Mouse (Mus musculus): ENCODE measurements around the gene 4930579F01Rik. TPM values are rescaled to one million over a fixed set of nuclear protein-coding genes. Genes with fewer than 3 reads are reported as not detected.

4930579F01Rik gene
- total RNA-seq (2021) = not detected
- long read RNA-seq, experiment 1 = 0 reads
- long read RNA-seq, experiment 2 = 0 reads

DNA sequence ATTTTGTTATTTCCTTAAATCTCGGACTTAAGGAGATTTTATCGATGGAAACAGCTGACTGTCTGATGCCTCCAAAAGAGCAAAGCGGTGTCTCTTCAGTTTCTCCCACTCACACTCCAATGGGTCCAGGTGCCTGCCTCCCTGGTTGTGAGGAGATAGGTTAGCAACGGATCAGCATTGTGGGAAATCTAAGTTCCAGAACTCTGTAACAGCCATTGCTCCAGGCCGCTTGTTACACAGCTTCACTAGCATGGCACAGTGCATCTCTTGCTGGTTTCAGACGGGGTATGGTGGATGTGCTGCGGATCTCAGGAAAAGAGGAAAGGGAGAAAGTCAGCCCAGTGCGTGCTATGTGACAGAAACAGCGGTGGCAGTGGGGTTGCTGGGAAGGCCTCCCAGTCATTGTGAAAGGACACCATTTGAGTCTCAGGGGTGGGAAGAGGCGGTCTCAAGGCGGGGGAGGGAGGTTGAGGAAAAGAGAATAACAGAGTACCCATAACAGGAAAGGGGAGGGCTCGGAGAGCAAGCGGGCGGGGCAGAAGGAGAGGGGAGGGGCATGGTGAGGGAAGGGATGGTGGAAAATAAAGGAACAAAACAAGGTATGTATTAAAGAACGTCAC, at the start of gene 4930579F01Rik:
Gene 4930579F01Rik, minus strand, starts transcription at position 143 of the 620 bp plus-strand sequence.
- no peak for DNase-seq (ENCODE audit: low spot score in 2 of 2)

GRCm38 (mm10) chr3:138242933-138243332, 49.3 kb upstream of the 4930579F01Rik start:
- no peak for DNase-seq (ENCODE audit: low spot score in 2 of 2)

GRCm38 (mm10) chr3:138242021-138242726, 48.5 kb upstream of the 4930579F01Rik start:
- DNase-seq (ENCODE audit: low spot score in 2 of 2) = no peak

DNA sequence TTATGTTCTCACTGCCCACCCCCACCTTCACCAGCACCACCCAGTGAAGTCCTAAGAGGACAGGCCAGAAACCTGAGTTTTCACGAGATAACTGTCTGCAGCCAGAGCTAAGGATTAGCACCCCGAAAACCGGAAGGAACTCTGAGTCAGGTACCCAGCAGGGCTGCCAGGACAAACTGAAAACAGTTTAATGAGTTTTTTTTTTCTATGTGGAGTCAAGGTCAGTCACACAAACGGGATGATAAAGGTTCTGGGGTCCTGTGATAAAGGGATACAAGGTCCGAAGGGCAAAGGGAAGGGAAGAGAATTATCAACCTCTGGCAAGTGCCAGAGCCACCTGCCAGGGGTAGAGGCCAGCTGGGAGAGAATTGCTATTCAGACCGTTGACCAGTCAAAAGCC, 47.7 kb upstream of the 4930579F01Rik start:
- DNase-seq (ENCODE audit: low spot score in 2 of 2) = no peak

DNA sequence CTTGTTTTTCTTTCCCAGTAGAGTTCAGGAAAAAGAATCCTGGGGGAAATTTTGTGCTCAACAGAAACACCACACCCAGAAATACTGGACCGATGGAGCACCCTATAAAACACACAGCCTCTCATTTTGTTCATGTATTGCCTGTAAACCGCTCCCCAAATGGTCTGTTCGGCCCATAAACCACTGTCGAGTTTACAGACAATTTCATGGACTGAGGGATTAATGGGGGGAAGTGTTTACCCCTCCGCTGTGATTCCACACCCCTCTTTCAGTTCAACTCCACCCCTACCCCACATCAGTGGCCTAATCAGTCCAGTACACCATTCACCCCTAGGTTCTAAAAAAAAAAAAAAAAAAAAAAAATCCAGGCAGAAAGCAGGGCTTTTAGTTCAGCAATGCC, 47.3 kb upstream of the 4930579F01Rik start:
- no peak for DNase-seq (ENCODE audit: low spot score in 2 of 2)

DNA sequence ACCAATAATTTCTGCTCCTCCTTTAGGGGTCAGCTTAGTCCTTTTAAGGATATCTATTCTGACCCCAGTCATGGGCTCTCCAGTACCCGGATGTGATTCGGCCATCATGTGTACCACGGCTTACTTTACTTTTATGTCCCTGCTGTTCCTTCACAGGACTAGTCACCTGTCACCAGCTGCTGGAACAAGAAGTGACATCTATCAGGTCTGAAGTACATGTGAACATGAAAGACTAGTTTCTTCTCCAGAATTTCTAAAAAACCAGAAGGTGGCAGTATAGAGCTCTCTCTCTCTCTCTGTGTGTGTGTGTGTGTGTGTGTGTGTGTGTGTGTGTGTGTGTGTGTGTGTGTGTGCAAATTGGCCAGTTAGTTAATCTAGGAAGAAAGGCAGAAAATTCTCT, 46.8 kb upstream of the 4930579F01Rik start:
- DNase-seq (ENCODE audit: low spot score in 2 of 2) = no peak

DNA sequence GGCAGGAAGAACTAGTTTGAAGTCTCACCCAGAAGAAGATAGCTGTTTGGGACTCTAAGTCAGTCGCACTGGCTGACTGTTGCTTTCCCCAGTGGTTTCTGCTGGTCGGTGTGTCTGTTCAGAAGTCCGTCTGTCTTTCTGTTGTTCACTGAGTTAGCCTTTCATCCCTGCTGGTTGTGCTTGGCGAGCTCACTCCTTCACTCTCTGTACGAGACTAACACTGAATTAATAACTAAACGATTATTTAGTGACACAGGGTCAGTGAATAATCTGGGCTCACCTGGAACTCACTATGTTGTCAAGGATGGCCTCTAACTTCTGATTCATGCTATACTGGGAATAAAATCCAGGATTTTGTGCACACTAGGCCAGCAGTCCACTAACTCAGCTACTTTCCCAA, 45.8 kb upstream of the 4930579F01Rik start:
- DNase-seq (ENCODE audit: low spot score in 2 of 2) = no peak

- no peak for DNase-seq (ENCODE audit: low spot score in 2 of 2)
Observed at GRCm38 (mm10) chr3:138238046-138238445, 44.4 kb upstream of the 4930579F01Rik start.

DNA sequence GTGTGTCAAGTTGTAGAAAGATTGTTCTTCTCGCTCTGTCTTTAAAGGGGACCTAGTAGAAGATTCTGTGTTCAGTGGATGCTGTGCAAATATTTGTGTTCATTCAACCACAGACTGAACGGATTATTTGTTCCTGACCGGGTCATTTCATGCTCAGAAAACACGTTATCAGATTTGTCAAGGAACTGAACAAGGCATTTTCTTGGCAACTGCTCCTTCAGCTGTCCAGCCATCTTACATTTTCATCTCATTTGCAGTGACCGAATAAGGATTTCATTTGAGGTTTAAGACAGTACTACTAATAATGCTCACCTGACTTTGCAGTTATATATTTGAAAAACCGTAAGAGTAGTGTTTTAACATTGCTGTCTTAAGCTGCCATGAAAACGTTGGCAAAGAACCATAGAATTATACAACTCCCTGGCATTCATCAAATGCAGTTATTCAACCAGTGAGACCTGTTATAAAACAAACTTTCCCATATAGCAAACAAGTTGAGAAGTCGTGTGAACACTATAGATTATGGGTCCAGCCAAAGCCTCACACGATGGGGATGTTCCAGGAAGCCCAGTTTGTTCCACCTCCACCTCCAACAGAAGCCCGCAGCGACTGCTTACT, 43.0 kb upstream of the 4930579F01Rik start:
- DNase-seq (ENCODE audit: low spot score in 2 of 2) = no peak

DNA sequence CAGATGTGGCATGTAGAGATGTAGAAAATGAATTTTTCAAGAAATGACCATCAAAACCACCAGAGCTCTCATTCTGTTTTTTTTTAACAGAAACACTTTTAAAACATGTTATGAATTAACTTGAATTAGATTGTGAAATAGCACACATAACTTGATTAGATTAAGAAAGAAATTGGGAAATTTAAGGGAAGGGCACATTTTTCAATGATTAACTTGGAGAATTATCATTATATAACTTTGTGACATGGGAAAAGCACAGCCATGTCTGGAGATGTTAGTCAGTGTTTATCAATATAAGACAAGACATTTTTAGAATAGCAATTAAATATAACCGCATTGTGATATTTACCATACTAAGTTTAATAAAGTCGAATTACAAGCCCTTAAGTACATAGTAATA, 37.9 kb upstream of the 4930579F01Rik start:
- no peak for DNase-seq (ENCODE audit: low spot score in 2 of 2)

DNA sequence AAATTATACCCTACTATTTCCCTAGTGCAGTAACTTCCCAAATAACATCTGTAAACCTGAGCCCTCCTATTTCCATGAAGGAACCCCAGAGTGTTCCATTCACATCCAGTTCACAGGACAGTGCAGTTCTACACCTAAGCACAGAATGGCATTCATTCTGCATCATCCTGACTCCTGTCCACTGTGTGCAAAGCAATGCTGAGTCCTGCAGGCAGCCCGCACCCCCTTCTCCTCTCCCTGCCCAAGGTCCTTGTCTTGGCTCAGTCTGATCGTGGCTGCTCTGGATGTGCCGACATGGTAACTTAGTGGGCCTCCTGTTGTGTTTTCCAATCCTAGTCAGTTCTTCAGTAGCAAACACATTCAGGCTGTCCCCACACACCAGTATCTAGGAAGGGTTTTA, 36.6 kb upstream of the 4930579F01Rik start:
- no peak for DNase-seq (ENCODE audit: low spot score in 2 of 2)

DNA sequence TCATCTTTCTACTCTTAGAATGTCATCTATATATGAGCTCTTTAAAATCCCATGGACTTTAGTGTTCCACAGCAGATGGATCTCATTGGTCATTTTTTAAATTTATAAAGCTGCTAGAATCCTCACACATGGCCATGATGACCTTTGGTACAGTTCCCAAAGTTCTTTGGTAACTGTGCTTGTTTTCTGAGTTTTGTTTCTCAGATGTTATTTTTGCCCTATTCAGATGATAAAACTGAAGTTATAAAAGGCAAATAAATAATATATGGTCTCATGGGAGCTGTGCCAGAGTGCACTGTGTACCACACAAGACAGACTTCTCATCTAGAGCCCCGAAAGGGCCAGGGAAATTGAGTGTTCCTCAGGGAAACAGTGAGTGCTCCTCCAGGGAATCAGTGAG, 35.8 kb upstream of the 4930579F01Rik start:
- no peak for DNase-seq (ENCODE audit: low spot score in 2 of 2)

- no peak for DNase-seq (ENCODE audit: low spot score in 2 of 2)
Observed at GRCm38 (mm10) chr3:138227782-138228181, 34.2 kb upstream of the 4930579F01Rik start.

DNA sequence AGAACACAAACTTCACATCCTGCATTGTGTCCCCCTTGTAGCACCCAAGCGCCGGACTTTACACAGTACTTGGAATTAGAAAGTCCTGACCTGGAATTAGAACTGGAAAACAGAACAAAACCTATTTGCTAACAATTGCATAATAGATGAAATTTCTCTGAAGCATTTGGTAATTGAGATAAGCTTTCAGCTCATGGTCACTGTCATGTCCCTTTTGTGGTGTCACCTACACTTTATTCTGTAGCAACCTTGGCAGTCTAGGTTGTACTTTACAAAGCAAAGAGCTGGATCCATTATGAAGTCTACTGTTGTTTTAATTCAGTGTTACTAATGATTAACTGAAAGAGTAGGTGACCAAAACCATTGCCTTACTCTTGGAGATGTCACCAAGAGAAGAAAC, 33.5 kb upstream of the 4930579F01Rik start:
- no peak for DNase-seq (ENCODE audit: low spot score in 2 of 2)

- no peak for DNase-seq (ENCODE audit: low spot score in 2 of 2)
Observed at GRCm38 (mm10) chr3:138226476-138226875, 32.9 kb upstream of the 4930579F01Rik start.

- DNase-seq (ENCODE audit: low spot score in 2 of 2) = no peak
Observed at GRCm38 (mm10) chr3:138225853-138226252, 32.2 kb upstream of the 4930579F01Rik start.

DNA sequence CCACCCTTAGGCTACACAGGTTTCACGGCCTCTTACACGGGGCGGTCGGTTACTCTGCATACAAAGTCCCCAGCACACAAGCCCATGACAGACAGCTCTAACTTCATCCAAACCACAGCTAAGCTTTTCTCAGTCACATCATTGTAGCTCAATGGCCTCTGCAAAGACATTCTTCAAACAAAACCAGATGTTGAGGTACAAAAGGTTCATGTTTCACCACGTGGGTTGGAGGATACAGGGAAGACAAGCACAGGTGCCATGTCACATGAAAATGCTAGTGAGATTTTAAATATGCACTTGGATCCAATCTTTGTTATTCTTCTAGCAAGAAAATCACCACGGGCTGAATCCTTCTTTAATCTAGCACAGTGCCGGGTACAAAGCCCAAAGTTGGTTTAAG, 31.7 kb upstream of the 4930579F01Rik start:
- DNase-seq (ENCODE audit: low spot score in 2 of 2) = no peak

- no peak for DNase-seq (ENCODE audit: low spot score in 2 of 2)
Observed at GRCm38 (mm10) chr3:138224363-138224954, 30.8 kb upstream of the 4930579F01Rik start.

DNA sequence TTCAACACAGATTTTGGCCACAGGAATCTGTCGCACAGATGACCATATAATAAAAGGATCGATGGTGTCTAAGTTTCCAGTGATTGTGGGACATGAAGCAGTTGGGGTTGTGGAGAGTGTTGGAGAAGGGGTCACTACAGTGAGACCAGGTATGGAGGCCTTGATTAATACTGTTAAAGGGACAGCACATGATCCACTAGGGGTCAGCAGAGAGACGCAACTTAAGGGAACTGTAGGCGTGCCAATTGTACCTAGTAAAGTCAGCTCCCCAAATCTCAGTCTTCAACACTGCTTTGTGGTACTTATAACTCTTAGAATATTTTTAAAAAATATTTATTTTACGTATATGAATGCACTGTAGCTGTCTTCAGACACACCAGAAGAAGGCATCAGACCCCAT, 29.3 kb upstream of the 4930579F01Rik start:
- peak in 1 of 2 experiments; percentile 61 for DNase-seq (ENCODE audit: low spot score in 2 of 2)

GRCm38 (mm10) chr3:138222511-138222910, 28.9 kb upstream of the 4930579F01Rik start:
- DNase-seq (ENCODE audit: low spot score in 2 of 2) = no peak

DNA sequence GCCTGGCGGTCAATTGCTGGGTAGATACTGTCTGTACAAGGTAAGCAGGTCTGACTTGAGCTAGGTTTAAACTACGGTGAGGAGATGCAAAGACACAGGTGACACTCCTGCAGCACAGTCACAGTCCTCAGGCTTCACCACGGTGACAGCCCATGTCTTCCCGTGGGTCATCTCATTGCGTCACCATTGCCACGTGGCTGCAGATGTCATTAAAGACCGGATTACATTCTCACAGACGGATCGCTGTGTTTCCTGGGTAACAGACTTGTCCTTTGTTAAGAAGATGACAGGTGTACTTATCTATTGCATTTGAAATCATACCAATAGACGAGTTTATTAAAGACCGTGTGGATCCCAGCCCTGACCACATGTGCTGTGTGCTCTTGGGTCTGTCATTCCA, 27.5 kb upstream of the 4930579F01Rik start:
- no peak for DNase-seq (ENCODE audit: low spot score in 2 of 2)

- no peak for DNase-seq (ENCODE audit: low spot score in 2 of 2)
Observed at GRCm38 (mm10) chr3:138217631-138218264, 24.1 kb upstream of the 4930579F01Rik start, which contains the start of gene Adh7. Adh7 (plus strand) TSS chr3:138217760.
